Mouse (Mus musculus) intestine, embryonic 14.5 days (tissue): Measurements from ENCODE around the gene Hdac9. TPM values are rescaled to one million over a fixed set of nuclear protein-coding genes. Genes with fewer than 3 reads are reported as not detected.

Experiments used
- ATAC-seq: fragments of 200-750 bp; cut with Nextera tagmentation; replicated peaks from 2 replicates; pipeline ENCODE4 v1.8.0; 2017; ENCODE audit warnings: low read depth, moderate number of reproducible peaks, moderate TSS enrichment, moderate library complexity; ENCODE audit not compliant: low FRiP score, low TSS enrichment
- DNase-seq: peaks from one replicate; pipeline ENCODE4 v3.0.0-alpha.2; 2018; ENCODE audit warnings: low spot score
- H3K27ac ChIP-seq: fragments of 300-500 bp; sonication (generic); 2 replicates; pipeline ENCODE4 v1.5.1; 2014; ENCODE audit warnings: low read depth, mild to moderate bottlenecking, control low read depth
- H3K27me3 ChIP-seq: fragments of 300-500 bp; sonication (generic); replicated peaks from 2 replicates; pipeline ENCODE4 v1.6.1; 2014; ENCODE audit warnings: low read length, control low read depth; ENCODE audit not compliant: control insufficient read depth, insufficient read depth
- H3K36me3 ChIP-seq: fragments of 300-500 bp; sonication (generic); 2 replicates; pipeline ENCODE4 v1.6.1; 2014; ENCODE audit warnings: low read length, control low read depth; ENCODE audit not compliant: control insufficient read depth, insufficient read depth
- H3K4me1 ChIP-seq: fragments of 300-500 bp; sonication (generic); replicated peaks from 2 replicates; pipeline ENCODE4 v1.6.1; 2014; ENCODE audit warnings: low read length, control low read depth, mixed read lengths; ENCODE audit not compliant: control insufficient read depth, insufficient read depth
- H3K4me2 ChIP-seq: fragments of 300-500 bp; sonication (generic); 2 replicates; pipeline ENCODE4 v1.6.1; 2014; ENCODE audit warnings: low read length
- H3K4me3 ChIP-seq: fragments of 300-500 bp; sonication (generic); 2 replicates; pipeline ENCODE4 v1.5.1; 2014; ENCODE audit warnings: low read depth, low read length, control low read depth, mixed read lengths
- H3K9ac ChIP-seq: fragments of 300-500 bp; sonication (generic); 2 replicates; pipeline ENCODE4 v1.6.1; 2014; ENCODE audit warnings: mild to moderate bottlenecking, low read length
- H3K9me3 ChIP-seq: fragments of 300-500 bp; sonication (generic); 2 replicates; pipeline ENCODE4 v1.6.1; 2016; ENCODE audit warnings: low read length, control low read depth; ENCODE audit not compliant: control insufficient read depth
- WGBS: fragments of 180-500 bp; shearing (Covaris S2); extraction: QIAGEN DNeasy Blood & Tissue Kit; methylation state at CpG from one replicate; pipeline ENCODE4 v1.1.7; 2014; 5-methylcytosine and 5-hydroxymethylcytosine counted together
- polyA plus RNA-seq: library from polyadenylated mRNA; unstranded; fragments of >200 nt; fragmentation: Nextera tagmentation; extraction: Ambion mirVana; gene quantifications from 2 replicates; pipeline ENCODE4 v1.2.1, GENCODE M21; 2014

Gene Hdac9
- polyA plus RNA-seq, 1 experiment from 2014 or later: 4.7 TPM

GRCm38 (mm10) chr12:34342761-34343160 lies 574.1 kb downstream of the Hdac9 start:
- H3K27me3 ChIP-seq: no peaks in the 10 kb centered on the region
- no peak overlapping the region for H3K4me2 ChIP-seq
- H3K4me3 ChIP-seq: no peak overlapping the region
- 70% methylated on average over 2 of the region's 2 CpGs for WGBS
- H3K9me3 ChIP-seq: no peaks in the 10 kb centered on the region
- no peak overlapping the region for H3K27ac ChIP-seq
- no peak for ATAC-seq
- H3K9ac ChIP-seq: no peak overlapping the region
- no peak for DNase-seq
- H3K4me1 ChIP-seq: no peaks in the 10 kb centered on the region
- no peaks in the 10 kb centered on the region for H3K36me3 ChIP-seq

- H3K4me3 ChIP-seq: no peak overlapping the region
- H3K4me2 ChIP-seq: no peak overlapping the region
- H3K4me1 ChIP-seq: no peaks in the 10 kb centered on the region
- ATAC-seq (no peak), DNase-seq (no peak)
- no peaks in the 10 kb centered on the region for H3K36me3 ChIP-seq
- no peak overlapping the region for H3K27ac ChIP-seq
- H3K9me3 ChIP-seq: no peaks in the 10 kb centered on the region
- WGBS: 85% methylated on average over 4 of the region's 4 CpGs
- H3K27me3 ChIP-seq: no peaks in the 10 kb centered on the region
- H3K9ac ChIP-seq: no peak overlapping the region
Measured at GRCm38 (mm10) chr12:34338886-34339285, 578.0 kb downstream of the Hdac9 start.

DNA sequence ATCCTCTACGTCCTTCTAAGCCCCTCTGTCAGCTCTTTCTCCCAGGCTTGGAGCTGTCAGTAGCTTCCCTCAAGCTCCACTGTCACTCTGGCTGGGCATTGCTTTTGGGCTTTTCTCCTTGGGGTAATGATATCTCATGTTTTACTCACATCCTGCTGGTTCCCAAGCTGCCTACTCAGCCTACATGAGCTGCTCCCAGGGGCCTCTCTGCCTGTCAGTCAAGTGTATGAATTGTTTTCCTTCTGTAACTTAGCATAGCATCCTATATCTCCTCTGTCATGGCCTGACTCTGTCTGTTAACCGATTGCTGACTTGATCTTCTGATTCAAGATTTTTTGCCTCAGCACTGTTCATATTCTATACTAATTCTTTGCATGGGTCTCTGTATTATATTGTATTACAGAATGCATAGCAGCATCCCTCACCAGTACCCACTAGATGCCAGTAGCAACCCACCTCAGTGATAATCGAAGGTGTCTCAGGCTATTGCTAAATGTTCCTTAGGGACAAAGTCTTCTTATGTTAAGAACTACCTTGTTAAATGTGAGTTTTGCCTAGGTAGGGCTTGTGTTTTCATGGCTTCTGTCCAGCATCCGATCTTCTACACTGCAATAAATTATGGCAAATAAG lies 582.3 kb downstream of the Hdac9 start:
- Histone ChIP-seq H3K27me3 (no peaks in the 10 kb centered on the region), H3K36me3 (no peaks in the 10 kb centered on the region), H3K9ac (no peak overlapping the region), H3K9me3 (no peaks in the 10 kb centered on the region), H3K4me2 (no peak overlapping the region), H3K4me3 (no peak overlapping the region), H3K27ac (no peak overlapping the region), H3K4me1 (no peaks in the 10 kb centered on the region)
- ATAC-seq: no peak
- WGBS: 63% methylated on average over 4 of the region's 4 CpGs
- no peak for DNase-seq

- WGBS: 50% methylated on average over 4 of the region's 4 CpGs
- H3K4me2 ChIP-seq: no peak overlapping the region
- DNase-seq (no peak), ATAC-seq (no peak)
- H3K36me3 ChIP-seq: no peaks in the 10 kb centered on the region
- H3K9ac ChIP-seq: no peak overlapping the region
- no peaks in the 10 kb centered on the region for H3K27me3 ChIP-seq
- H3K9me3 ChIP-seq: no peaks in the 10 kb centered on the region
- no peak overlapping the region for H3K27ac ChIP-seq
- H3K4me3 ChIP-seq: no peak overlapping the region
- no peaks in the 10 kb centered on the region for H3K4me1 ChIP-seq
Measured at GRCm38 (mm10) chr12:34332884-34333283, 584.0 kb downstream of the Hdac9 start.

GRCm38 (mm10) chr12:34327111-34327510 lies 589.8 kb downstream of the Hdac9 start:
- WGBS: 94% methylated on average over 1 of the region's 1 CpGs
- no peak overlapping the region for H3K4me3 ChIP-seq

DNA sequence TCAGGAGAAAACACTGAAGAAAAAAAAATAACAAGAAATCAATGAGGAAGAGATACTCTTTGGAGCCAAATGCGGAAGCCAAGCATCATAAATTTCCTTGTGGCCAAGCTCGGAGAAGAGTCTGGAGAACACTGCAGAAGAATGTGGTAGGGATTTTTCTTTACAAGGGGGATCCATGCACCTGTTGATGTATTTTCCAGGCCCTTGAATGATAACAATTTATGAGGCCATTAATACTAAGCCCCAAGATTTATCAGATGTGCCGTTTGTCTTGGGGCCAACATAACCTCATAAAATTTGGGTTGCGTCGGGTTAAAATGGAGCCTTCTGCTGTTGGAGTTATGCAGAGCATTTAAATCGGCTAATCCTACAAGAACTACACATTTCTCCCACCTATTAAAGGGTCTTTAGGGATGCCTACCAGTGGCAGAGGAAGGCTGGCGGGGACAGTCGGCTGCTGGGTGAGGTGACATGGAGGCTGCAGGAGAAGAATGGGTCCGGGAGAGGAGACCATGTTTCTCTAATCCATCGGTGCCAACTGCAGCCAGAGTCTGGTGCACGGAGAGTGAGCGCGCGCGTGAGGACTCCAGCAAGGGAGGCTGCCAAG lies 604.7 kb downstream of the Hdac9 start:
- Histone ChIP-seq H3K9ac (no peak overlapping the region), H3K36me3 (no peaks in the 10 kb centered on the region), H3K4me1 (no peaks in the 10 kb centered on the region), H3K27ac (no peak overlapping the region), H3K9me3 (no peaks in the 10 kb centered on the region), H3K4me3 (no peak overlapping the region), H3K4me2 (no peak overlapping the region), H3K27me3 (no peaks in the 10 kb centered on the region)
- ATAC-seq (no peak), DNase-seq (no peak)
- WGBS: 70% methylated on average over 15 of the region's 15 CpGs

More at GRCm38 (mm10) chr12:34327111-34327510, 589.8 kb downstream of the Hdac9 start:
- H3K27ac ChIP-seq: no peak overlapping the region
- no peak overlapping the region for H3K4me2 ChIP-seq
- ATAC-seq: no peak
- H3K4me1 ChIP-seq: no peaks in the 10 kb centered on the region
- no peak for DNase-seq
- no peaks in the 10 kb centered on the region for H3K9me3 ChIP-seq
- no peak overlapping the region for H3K9ac ChIP-seq
- H3K27me3 ChIP-seq: no peaks in the 10 kb centered on the region
- H3K36me3 ChIP-seq: no peaks in the 10 kb centered on the region

- H3K4me1 ChIP-seq: no peaks in the 10 kb centered on the region
- H3K9ac ChIP-seq: no peak overlapping the region
- DNase-seq (no peak), ATAC-seq (no peak)
- H3K27me3 ChIP-seq: no peaks in the 10 kb centered on the region
- no peak overlapping the region for H3K4me3 ChIP-seq
- WGBS: 56% methylated on average over 3 of the region's 3 CpGs
- no peaks in the 10 kb centered on the region for H3K9me3 ChIP-seq
- no peak overlapping the region for H3K27ac ChIP-seq
- H3K4me2 ChIP-seq: no peak overlapping the region
- H3K36me3 ChIP-seq: no peaks in the 10 kb centered on the region
Measured at GRCm38 (mm10) chr12:34305453-34305852, 611.4 kb downstream of the Hdac9 start.

- Histone ChIP-seq H3K4me1 (no peaks in the 10 kb centered on the region), H3K9ac (no peak overlapping the region), H3K27me3 (no peaks in the 10 kb centered on the region), H3K4me3 (no peak overlapping the region), H3K4me2 (no peak overlapping the region), H3K27ac (no peak overlapping the region), H3K36me3 (no peaks in the 10 kb centered on the region), H3K9me3 (no peaks in the 10 kb centered on the region)
- DNase-seq (no peak), ATAC-seq (no peak)
- WGBS: 86% methylated on average over 7 of the region's 7 CpGs
Measured at GRCm38 (mm10) chr12:34292346-34292745, 624.5 kb downstream of the Hdac9 start.

- no peaks in the 10 kb centered on the region for H3K9me3 ChIP-seq
- no peaks in the 10 kb centered on the region for H3K36me3 ChIP-seq
- H3K4me3 ChIP-seq: no peak overlapping the region
- DNase-seq (no peak), ATAC-seq (no peak)
- H3K4me1 ChIP-seq: no peaks in the 10 kb centered on the region
- 58% methylated on average over 2 of the region's 2 CpGs for WGBS
- no peak overlapping the region for H3K27ac ChIP-seq
- no peaks in the 10 kb centered on the region for H3K27me3 ChIP-seq
- H3K9ac ChIP-seq: no peak overlapping the region
- no peak overlapping the region for H3K4me2 ChIP-seq
Measured at GRCm38 (mm10) chr12:34287218-34287617, 629.7 kb downstream of the Hdac9 start.
